Mouse (Mus musculus): ENCODE data around the gene Bpifc. TPM values are rescaled to one million over a fixed set of nuclear protein-coding genes. Genes with fewer than 3 reads are reported as not detected.

Gene Bpifc
- not detected for polyA plus RNA-seq (2017; shearing (Covaris generic))

DNA sequence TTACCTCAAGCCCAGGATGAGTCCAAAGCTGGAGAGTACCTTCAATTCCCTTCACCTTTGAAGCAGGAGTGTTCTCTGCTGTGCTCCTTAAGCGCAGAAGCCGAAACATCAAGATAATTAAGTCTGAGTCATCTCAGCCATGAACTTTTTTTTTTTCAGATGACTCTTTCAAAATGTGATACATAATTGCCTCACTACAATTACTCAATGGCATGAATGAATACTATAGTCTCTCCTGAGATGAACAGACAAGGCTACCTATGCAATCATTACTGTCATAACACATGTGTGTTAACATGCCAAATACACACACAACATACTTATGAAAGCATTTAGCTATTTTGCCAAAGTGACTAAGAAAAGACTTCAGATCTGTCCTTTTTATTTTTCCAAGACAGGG is at the start of gene Bpifc:
Gene Bpifc, minus strand, starts transcription at position 115 of the 400 bp plus-strand sequence.

DNA sequence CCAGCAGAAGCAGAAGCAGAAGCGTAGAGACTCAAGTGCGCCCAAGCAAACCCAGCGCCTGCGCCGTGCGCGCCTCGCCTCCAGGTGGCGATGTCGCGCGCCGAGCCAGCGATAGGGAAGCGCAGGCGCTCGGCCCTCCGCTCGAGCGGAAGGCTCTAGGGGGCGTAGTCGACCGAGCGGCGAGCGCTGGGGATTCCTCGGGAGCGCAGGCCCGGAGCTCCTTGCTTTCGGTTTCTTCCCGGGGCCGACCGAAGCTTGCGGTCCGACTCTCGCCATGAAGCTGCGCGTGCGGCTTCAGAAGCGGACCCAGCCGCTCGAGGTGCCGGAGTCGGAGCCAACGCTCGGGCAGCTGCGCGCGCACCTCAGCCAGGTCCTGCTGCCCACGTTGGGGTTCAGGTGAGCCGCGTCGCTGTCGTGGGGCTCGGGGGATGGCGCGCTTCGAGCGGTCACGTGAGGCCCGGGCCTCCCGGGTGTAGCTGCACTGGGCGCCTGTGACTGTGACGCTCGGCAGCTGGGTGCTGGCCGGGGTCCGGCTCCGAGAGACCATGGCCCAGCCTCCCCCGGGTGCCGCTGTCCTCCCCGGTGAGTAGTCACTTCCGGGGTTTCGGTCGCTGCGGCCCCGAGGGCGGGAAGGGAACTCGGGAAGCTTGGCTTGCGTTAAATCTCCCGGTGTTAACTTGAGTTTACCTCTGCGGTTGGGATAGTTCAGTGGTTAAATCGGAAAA is 10.2 kb upstream of the Bpifc start, which contains the start of gene Fbxo7:
Gene Fbxo7, plus strand, starts transcription at position 224 of the 725 bp plus-strand sequence.

DNA sequence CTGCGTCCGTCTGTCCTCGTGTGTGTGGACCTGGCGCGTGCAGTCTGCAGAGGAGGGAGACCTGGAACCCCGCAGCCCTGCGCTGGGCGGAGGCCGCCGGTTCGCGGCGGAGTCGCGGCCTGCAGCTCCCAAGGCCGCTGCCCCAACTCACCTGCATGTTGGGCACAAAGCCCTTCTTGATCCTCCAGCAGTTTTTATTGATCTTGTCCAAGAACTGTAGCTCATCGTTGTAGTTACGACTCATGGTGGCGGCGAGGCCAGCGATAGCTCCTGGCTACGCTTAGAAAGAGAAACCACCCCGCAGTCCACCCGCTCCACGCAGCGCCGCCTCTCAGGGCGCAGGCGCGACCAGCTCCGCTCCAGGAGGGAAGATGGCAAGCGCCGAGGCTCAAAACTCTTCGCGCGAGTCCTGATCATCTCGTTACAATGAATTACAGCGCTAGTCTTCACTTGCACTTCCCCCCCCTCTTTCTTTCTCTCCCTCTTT is 54.2 kb downstream of the Bpifc start, which contains the start of gene Rtcb:
Gene Rtcb, minus strand, starts transcription at position 360 of the 487 bp plus-strand sequence.

DNA sequence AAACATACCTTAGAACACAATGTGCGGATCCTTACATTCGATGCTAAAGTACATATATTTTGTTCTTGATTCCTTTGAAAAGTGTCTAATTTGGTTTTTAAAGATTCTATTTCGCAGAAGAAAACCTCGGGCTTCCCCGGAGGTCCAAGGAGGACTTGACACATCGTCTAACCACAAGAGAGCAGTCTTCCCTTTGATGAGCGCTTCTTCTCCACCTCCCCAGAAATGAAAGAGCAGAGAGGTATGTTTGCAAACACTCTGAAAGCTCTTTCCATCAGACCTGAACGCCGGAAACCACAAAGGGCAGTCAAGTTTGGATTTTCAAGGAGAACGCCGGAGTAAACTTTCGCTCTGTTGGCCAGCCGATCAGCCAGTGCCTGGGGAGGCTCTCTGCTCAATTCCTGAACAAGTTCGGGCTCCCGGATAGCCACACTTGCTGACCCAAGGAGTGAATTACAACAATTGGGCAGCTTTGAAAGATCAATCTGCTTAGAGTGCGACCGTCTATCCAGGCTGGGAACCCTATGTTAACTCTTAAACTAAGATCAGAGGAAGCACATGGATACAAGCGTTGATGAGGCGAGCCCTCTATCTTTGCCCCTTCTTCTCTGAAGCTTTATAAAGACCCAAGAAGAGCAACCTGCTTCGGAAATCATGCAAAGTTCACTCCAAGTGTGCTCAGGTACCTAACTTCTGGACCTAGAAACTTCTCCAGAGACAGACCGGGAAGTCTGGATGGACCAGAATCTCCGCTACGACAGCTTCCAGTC is 83.8 kb downstream of the Bpifc start, which contains the start of gene Ascl4:
Gene Ascl4, plus strand, starts transcription at position 6 of the 770 bp plus-strand sequence.

DNA sequence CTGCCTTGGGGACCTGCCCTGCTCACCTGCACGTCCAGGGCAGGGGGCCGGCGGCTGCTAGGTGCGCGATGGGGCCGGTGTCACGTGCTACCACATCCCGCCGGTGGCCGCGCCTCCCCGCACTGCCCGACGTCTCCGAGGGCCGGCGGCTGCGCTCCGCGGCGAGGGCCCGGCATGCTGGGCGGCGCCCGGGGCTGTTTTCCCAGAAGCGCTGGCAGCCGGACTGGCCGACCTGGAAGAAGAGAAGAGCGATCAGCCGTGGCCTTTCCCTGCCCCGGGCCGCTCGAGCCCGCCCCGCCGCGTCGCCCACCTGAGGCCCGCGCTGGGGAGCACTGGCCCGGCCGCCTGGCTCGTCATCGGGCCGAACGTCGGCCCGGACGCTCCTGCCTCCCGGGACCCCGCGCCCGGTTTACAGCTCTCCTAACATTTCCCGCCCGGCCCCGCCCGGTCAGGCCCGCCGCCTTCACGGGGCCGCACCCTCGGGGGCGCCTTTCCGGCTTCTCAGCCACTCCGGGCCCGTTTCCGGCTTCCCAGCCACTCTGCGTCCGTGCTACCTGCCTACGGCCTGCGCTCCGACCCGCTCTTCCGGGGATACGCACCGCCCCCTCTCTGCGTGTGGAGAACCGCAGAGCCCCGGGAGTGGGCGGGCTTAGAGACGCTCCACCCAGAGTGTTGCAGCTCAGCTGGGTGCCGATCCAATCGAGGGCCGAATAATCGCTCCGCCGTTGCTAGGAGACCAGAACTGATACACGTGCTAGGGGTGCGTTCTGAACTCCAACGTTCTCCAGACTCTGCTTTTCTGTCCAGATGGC is 95.0 kb downstream of the Bpifc start, which contains the start of gene Prdm4:
Gene Prdm4, minus strand, starts transcription at position 645 of the 812 bp plus-strand sequence.

Other genes starting within 250 kb of the Bpifc start
- gene Pwp1, start 182.4 kb downstream of the Bpifc start, polyA plus RNA-seq (2017; shearing (Covaris generic)) = 69.2 TPM
- 2.9 TPM for gene Prdm4, start 94.8 kb downstream of the Bpifc start, polyA plus RNA-seq (2017; shearing (Covaris generic))
- gene Ascl4, start 84.2 kb downstream of the Bpifc start, polyA plus RNA-seq (2017; shearing (Covaris generic)) = not detected
- gene Rtcb, start 54.1 kb downstream of the Bpifc start, polyA plus RNA-seq (2017; shearing (Covaris generic)) = 159 TPM
- gene Fbxo7, start 10.1 kb upstream of the Bpifc start, polyA plus RNA-seq (2017; shearing (Covaris generic)) = 42.8 TPM

Data from CD4-positive, CD25-positive, alpha-beta regulatory T cell, adult 9 weeks (primary cell).